Comparison of ENCODE assay signal across 35 mouse cellular contexts in the genomic region with DNA sequence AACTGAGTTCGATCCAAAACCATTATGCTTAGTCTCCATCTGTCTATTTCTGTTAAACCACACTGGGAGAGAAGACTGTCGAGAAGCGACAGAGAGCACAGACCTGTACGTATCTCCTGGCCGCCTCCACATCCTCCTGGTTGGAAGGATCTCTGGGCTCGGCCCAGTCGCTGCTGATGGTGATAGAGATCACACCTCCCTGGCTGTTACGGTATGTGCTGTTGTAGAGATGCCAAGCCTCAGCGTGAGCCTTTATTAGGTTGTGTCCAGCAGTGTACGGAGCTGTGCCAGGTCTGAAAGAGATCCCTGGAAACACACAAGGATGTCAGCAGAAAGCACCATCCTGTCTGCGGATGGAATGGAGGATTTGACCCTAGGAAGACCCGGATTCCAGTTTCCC. TPM values are rescaled to one million over a fixed set of nuclear protein-coding genes. Genes with fewer than 3 reads are reported as not detected.
DNase-seq lines count a peak whose midpoint lies in the region; ATAC-seq and TF ChIP-seq lines count a peak whose summit lies in the region.
"Had no signal": no experiment of that assay in that cellular context is flagged by ENCODE, and none has a peak within 500 bp of the region (broad histone marks: within the 10 kb centered on the region; RNA-seq: fewer than 3 reads in every experiment).

No protein-coding gene starts in this region.

- 93% methylated on average over 12 of the region's 12 CpGs for WGBS in hindbrain, embryonic 10.5 days
- 88% methylated on average over 12 of the region's 12 CpGs for WGBS in hindbrain, embryonic 14.5 days

- H3K27ac ChIP-seq in left cerebral cortex, adult 2 months, result no peak overlapping the region
- no peak overlapping the region for H3K27ac ChIP-seq in hindbrain, embryonic 10.5 days
- no peak overlapping the region for H3K27ac ChIP-seq in hindbrain, embryonic 14.5 days
- H3K27ac ChIP-seq: embryonic facial prominence, embryonic 12.5 days; forebrain, embryonic 10.5 days; forebrain, embryonic 15.5 days; heart, embryonic 13.5 days; intestine, embryonic 15.5 days; kidney, postnatal 0 days; liver, embryonic 12.5 days; midbrain, embryonic 12.5 days; neural tube, embryonic 12.5 days had no signal

- H3K36me3 ChIP-seq in hindbrain, embryonic 10.5 days, result peaks cover 9% of the 10 kb centered on the region; the same call in 1 of the 2 replicates
- H3K36me3 ChIP-seq in hindbrain, embryonic 14.5 days (replicated peaks; ENCODE audit: control insufficient read depth, insufficient read depth), result no peaks in the 10 kb centered on the region
- H3K36me3 ChIP-seq: embryonic facial prominence, embryonic 12.5 days; forebrain, embryonic 15.5 days; heart, embryonic 13.5 days; intestine, embryonic 15.5 days; liver, embryonic 12.5 days; midbrain, embryonic 12.5 days; neural tube, embryonic 12.5 days had no signal

- H3K4me3 ChIP-seq in left cerebral cortex, adult 2 months, result no peak overlapping the region
- no peak overlapping the region for H3K4me3 ChIP-seq in hindbrain, embryonic 10.5 days
- H3K4me3 ChIP-seq in hindbrain, embryonic 14.5 days (replicated peaks; ENCODE audit: low read length), result no peak overlapping the region
- H3K4me3 ChIP-seq: embryonic facial prominence, embryonic 12.5 days; forebrain, embryonic 10.5 days; forebrain, embryonic 15.5 days; heart, embryonic 13.5 days; intestine, embryonic 15.5 days; liver, embryonic 12.5 days; megakaryocyte, embryonic 14.5 days; midbrain, embryonic 12.5 days; myocyte; neural tube, embryonic 12.5 days had no signal

- no peak overlapping the region for H3K4me2 ChIP-seq in hindbrain, embryonic 14.5 days (replicated peaks)
- H3K4me2 ChIP-seq: embryonic facial prominence, embryonic 12.5 days; forebrain, embryonic 15.5 days; heart, embryonic 13.5 days; intestine, embryonic 15.5 days; liver, embryonic 12.5 days; midbrain, embryonic 12.5 days; neural tube, embryonic 12.5 days had no signal

- peak; percentile 57 for DNase-seq in left cerebral cortex, postnatal 4 days
- no peak for DNase-seq in left cerebral cortex, adult 2 months (ENCODE audit: extremely low spot score in 1 of 2, low spot score in 2 of 2)
- peak; percentile 70 to 74 for DNase-seq in cerebellum, adult 18-20 months
- peak; percentile 73 to 80 for DNase-seq in cerebellum, postnatal 10 days
- DNase-seq in hindbrain, embryonic 10.5 days (ENCODE audit: low spot score), result no peak
- no peak for DNase-seq in hindbrain, embryonic 14.5 days (ENCODE audit: low spot score)
- no peak for DNase-seq in layer of hippocampus, postnatal 10 days (ENCODE audit: low spot score in 2 of 2)
- DNase-seq: adrenal gland, adult 2 months; adrenal gland, postnatal 36 days; embryo, embryonic 11 days; heart, postnatal 10 days; kidney, adult 2 months; kidney, postnatal 4 days; liver, postnatal 0 days; lung, postnatal 4 days; right cerebral cortex, postnatal 4 days; thymus, adult 2 months; thymus, postnatal 4 days had no signal

- intact Hi-C loops in left cerebral cortex, postnatal 4 days (cut with DNase I), result no loop called here
- intact Hi-C loops in left cerebral cortex, adult 2 months (cut with DNase I), result no loop called here

- no peaks in the 10 kb centered on the region for H3K9me3 ChIP-seq in hindbrain, embryonic 10.5 days
- H3K9me3 ChIP-seq in hindbrain, embryonic 14.5 days (ENCODE audit: control insufficient read depth, low read length), result no peaks in the 10 kb centered on the region
- H3K9me3 ChIP-seq: embryonic facial prominence, embryonic 12.5 days; forebrain, embryonic 10.5 days; forebrain, embryonic 15.5 days; heart, embryonic 13.5 days; intestine, embryonic 15.5 days; liver, embryonic 12.5 days; megakaryocyte, embryonic 14.5 days; midbrain, embryonic 12.5 days; neural tube, embryonic 12.5 days had no signal

- H3K9ac ChIP-seq in hindbrain, embryonic 14.5 days, result no peak overlapping the region
- H3K9ac ChIP-seq: embryonic facial prominence, embryonic 12.5 days; forebrain, embryonic 15.5 days; heart, embryonic 13.5 days; intestine, embryonic 15.5 days; liver, embryonic 12.5 days; liver, postnatal 0 days; midbrain, embryonic 12.5 days; neural tube, embryonic 12.5 days had no signal

- no peak for ATAC-seq in hindbrain, embryonic 14.5 days (ENCODE audit: low FRiP score)
- ATAC-seq: activated CD4-positive, CD25-positive, alpha-beta regulatory T cell, adult 4 months; CD4-positive, CD25-positive, alpha-beta regulatory T cell, adult 4 months; forebrain, embryonic 15.5 days; hindbrain, embryonic 16.5 days; intestine, embryonic 15.5 days; liver, embryonic 12.5 days; liver, postnatal 0 days; lung, postnatal 0 days had no signal

- TF ChIP-seq CTCF in left cerebral cortex, adult 2 months (IDR thresholded peaks at IDR 0.05), result no peak

- 0 out of 2 replicates have a peak, but pooled peaks cover 3% of the 10 kb centered on the region for H3K4me1 ChIP-seq in hindbrain, embryonic 10.5 days (replicated peaks)
- H3K4me1 ChIP-seq in hindbrain, embryonic 14.5 days (replicated peaks; ENCODE audit: control insufficient read depth, insufficient read depth, low read length), result no peaks in the 10 kb centered on the region
- H3K4me1 ChIP-seq: embryonic facial prominence, embryonic 12.5 days; forebrain, embryonic 15.5 days; heart, embryonic 13.5 days; intestine, embryonic 15.5 days; liver, embryonic 12.5 days; midbrain, embryonic 12.5 days; neural tube, embryonic 12.5 days had no signal

- no peaks in the 10 kb centered on the region for H3K27me3 ChIP-seq in hindbrain, embryonic 10.5 days (ENCODE audit: insufficient read depth, poor library complexity, severe bottlenecking)
- H3K27me3 ChIP-seq in hindbrain, embryonic 14.5 days (ENCODE audit: control insufficient read depth, insufficient read depth, low read length), result no peaks in the 10 kb centered on the region
- H3K27me3 ChIP-seq: embryonic facial prominence, embryonic 12.5 days; forebrain, embryonic 15.5 days; heart, embryonic 13.5 days; intestine, embryonic 15.5 days; liver, embryonic 12.5 days; midbrain, embryonic 12.5 days; neural tube, embryonic 12.5 days had no signal

RNA-seq across cellular contexts. Expression of a gene that starts 34.6 kb away (rescaled TPM):
- 1 to 10 TPM in 1 of 2 experiments, under 1 TPM in 1; 0.79 to 1.0 TPM for total RNA-seq in left cerebral cortex, postnatal 4 days (2021)
- 1 to 10 TPM; 1.4 to 2.0 TPM for total RNA-seq in left cerebral cortex, adult 2 months (2021)
- polyA plus RNA-seq in hindbrain, embryonic 10.5 days (2016; fragmentation: Nextera tagmentation; extraction: Ambion mirVana), result 0.05 and 0.11 TPM in 2 replicates
- polyA plus RNA-seq in hindbrain, embryonic 14.5 days (2014; fragmentation: Nextera tagmentation; extraction: Ambion mirVana), result 0.17 and 0.33 TPM in 2 replicates
- total RNA-seq in layer of hippocampus, postnatal 10 days (2021), result 10 to 100 TPM; 16.6 to 20.2 TPM
- total RNA-seq: gastrocnemius, adult 8-10 months; heart, adult 8-10 months had no signal
- polyA plus RNA-seq: liver, embryonic 12.5 days; lung, postnatal 0 days had no signal

RNA-seq across cellular contexts. Expression of a gene that starts 49.8 kb away (rescaled TPM):
- total RNA-seq in left cerebral cortex, postnatal 4 days (2021), result 10 to 100 TPM; 56.1 to 63.0 TPM
- total RNA-seq in left cerebral cortex, adult 2 months (2021), result 10 to 100 TPM; 46.2 to 46.5 TPM
- 57.8 and 58.4 TPM in 2 replicates for polyA plus RNA-seq in hindbrain, embryonic 10.5 days (2016; fragmentation: Nextera tagmentation; extraction: Ambion mirVana)
- polyA plus RNA-seq in hindbrain, embryonic 14.5 days (2014; fragmentation: Nextera tagmentation; extraction: Ambion mirVana), result 68.9 and 73.3 TPM in 2 replicates
- 10 to 100 TPM; 58.8 to 63.6 TPM for total RNA-seq in layer of hippocampus, postnatal 10 days (2021)

Comparison
In these comparisons a context has a peak if more than half of its experiments do, and no peak if none do; other contexts are left out.
1. DNase-seq: peak in left cerebral cortex, postnatal 4 days (single experiment), cerebellum, adult 18-20 months (2 of 2) and cerebellum, postnatal 10 days (2 of 2); none in left cerebral cortex, adult 2 months (0 of 2), hindbrain, embryonic 10.5 days (single experiment), hindbrain, embryonic 14.5 days (single experiment) and layer of hippocampus, postnatal 10 days (0 of 2).
2. RNA of a gene that starts 34.6 kb away (total RNA-seq): 16.6 to 20.2 TPM in layer of hippocampus, postnatal 10 days; 1.4 to 2.0 TPM in left cerebral cortex, adult 2 months and 0.79 to 1.0 TPM in left cerebral cortex, postnatal 4 days; every median in the first group is over 4 times any median in the second.